Mouse (Mus musculus): ENCODE results near the gene Lix1.

GRCm38 (mm10) chr17:17496730-17497129 lies 94.3 kb downstream of the Lix1 start:
- TF ChIP-seq CTCF (IDR thresholded peaks at IDR 0.05; ENCODE audit: control insufficient read depth, insufficient read depth, low read length) (no peak), POLR2A (IDR thresholded peaks at IDR 0.05; ENCODE audit: borderline replicate concordance, control insufficient read depth, low read depth, low read length) (no peak)
